Mouse (Mus musculus) intestine, postnatal 0 days (tissue): ENCODE results near the gene Gabra1. TPM values are rescaled to one million over a fixed set of nuclear protein-coding genes. Genes with fewer than 3 reads are reported as not detected.

ENCODE experiments used
- ATAC-seq: fragments of 200-750 bp; cut with Nextera tagmentation; 2 replicates; pipeline ENCODE4 v1.8.0; 2017; ENCODE audit warnings: mild to moderate bottlenecking, moderate TSS enrichment, moderate library complexity
- H3K27ac ChIP-seq: fragments of 300-500 bp; sonication (generic); 2 replicates; pipeline ENCODE4 v1.5.1; 2014; ENCODE audit warnings: mild to moderate bottlenecking, low read depth, low read length, moderate library complexity
- H3K27me3 ChIP-seq: fragments of 300-500 bp; sonication (generic); replicated peaks from 2 replicates; pipeline ENCODE4 v1.6.1; 2014; ENCODE audit warnings: low read length, mixed read lengths; ENCODE audit not compliant: control insufficient read depth, insufficient read depth
- H3K36me3 ChIP-seq: fragments of 300-500 bp; sonication (generic); 2 replicates; pipeline ENCODE4 v1.6.1; 2014; ENCODE audit warnings: mild to moderate bottlenecking, moderate library complexity; ENCODE audit not compliant: control insufficient read depth, insufficient read depth
- H3K4me1 ChIP-seq: fragments of 300-500 bp; sonication (generic); replicated peaks from 2 replicates; pipeline ENCODE4 v1.6.1; 2014; ENCODE audit warnings: antibody characterized with exemption, low read length, mixed read lengths; ENCODE audit not compliant: control insufficient read depth, insufficient read depth
- H3K4me2 ChIP-seq: fragments of 300-500 bp; sonication (generic); replicated peaks from 2 replicates; pipeline ENCODE4 v1.6.1; 2014; ENCODE audit warnings: low read depth, mild to moderate bottlenecking, moderate library complexity
- H3K4me3 ChIP-seq: fragments of 300-500 bp; sonication (generic); 2 replicates; pipeline ENCODE4 v1.5.1; 2014; ENCODE audit warnings: low read depth, low read length
- H3K9ac ChIP-seq: fragments of 300-500 bp; sonication (generic); 2 replicates; pipeline ENCODE4 v1.6.1; 2014; ENCODE audit warnings: mild to moderate bottlenecking, low read depth, low read length
- H3K9me3 ChIP-seq: fragments of 300-500 bp; sonication (generic); 2 replicates; pipeline ENCODE4 v1.6.1; 2016; ENCODE audit warnings: mixed run types; ENCODE audit not compliant: control insufficient read depth
- CTCF ChIP-seq: sonication (generic); IDR thresholded peaks from 2 replicates; pipeline ENCODE4 v1.5.1; 2016; ENCODE audit warnings: low read depth, mild to moderate bottlenecking, control low read depth, antibody characterized with exemption, moderate library complexity
- WGBS: fragments of 180-500 bp; shearing (Covaris S2); extraction: QIAGEN DNeasy Blood & Tissue Kit; methylation state at CpG from one replicate; pipeline ENCODE4 v1.1.7; 2014; 5-methylcytosine and 5-hydroxymethylcytosine counted together
- polyA plus RNA-seq: library from polyadenylated mRNA; unstranded; fragments of >200 nt; fragmentation: Nextera tagmentation; extraction: Ambion mirVana; gene quantifications from 2 replicates; pipeline ENCODE4 v1.2.1, GENCODE M21; 2015

The Gabra1 gene
- polyA plus RNA-seq, 1 experiment from 2014 or later = 1.4 TPM

- H3K36me3 ChIP-seq = no peaks in the 10 kb centered on the region
- no peaks in the 10 kb centered on the region for H3K27me3 ChIP-seq
- H3K27ac ChIP-seq = no peak overlapping the region
- H3K4me2 ChIP-seq = no peak overlapping the region
- no peak for TF ChIP-seq CTCF
- no peak overlapping the region for H3K9ac ChIP-seq
- no peak overlapping the region for H3K4me3 ChIP-seq
- ATAC-seq = no peak
- no peaks in the 10 kb centered on the region for H3K9me3 ChIP-seq
- H3K4me1 ChIP-seq = no peaks in the 10 kb centered on the region
- 93% methylated on average over 1 of the region's 1 CpGs for WGBS
Observed at GRCm38 (mm10) chr11:42116931-42117330, 65.8 kb downstream of the Gabra1 start.

- Histone ChIP-seq H3K9ac (no peak overlapping the region), H3K27ac (no peak overlapping the region), H3K4me3 (no peak overlapping the region), H3K9me3 (no peaks in the 10 kb centered on the region), H3K27me3 (no peaks in the 10 kb centered on the region), H3K4me1 (no peaks in the 10 kb centered on the region), H3K4me2 (no peak overlapping the region), H3K36me3 (no peaks in the 10 kb centered on the region)
- ATAC-seq = no peak
- 57% methylated on average over 1 of the region's 1 CpGs for WGBS
- TF ChIP-seq CTCF = no peak
Observed at GRCm38 (mm10) chr11:42110051-42110450, 72.7 kb downstream of the Gabra1 start.

- Histone ChIP-seq H3K4me2 (no peak overlapping the region), H3K9me3 (no peaks in the 10 kb centered on the region), H3K27ac (no peak overlapping the region), H3K4me3 (no peak overlapping the region), H3K9ac (no peak overlapping the region), H3K27me3 (no peaks in the 10 kb centered on the region), H3K36me3 (no peaks in the 10 kb centered on the region), H3K4me1 (no peaks in the 10 kb centered on the region)
- TF ChIP-seq CTCF = no peak
- no peak for ATAC-seq
Observed at GRCm38 (mm10) chr11:42109627-42110026, 73.1 kb downstream of the Gabra1 start.

GRCm38 (mm10) chr11:42095556-42095955 lies 87.2 kb downstream of the Gabra1 start:
- Histone ChIP-seq H3K9me3 (no peaks in the 10 kb centered on the region), H3K4me1 (no peaks in the 10 kb centered on the region), H3K36me3 (no peaks in the 10 kb centered on the region), H3K4me3 (no peak overlapping the region), H3K27me3 (no peaks in the 10 kb centered on the region), H3K27ac (no peak overlapping the region), H3K4me2 (no peak overlapping the region), H3K9ac (no peak overlapping the region)
- WGBS = 80% methylated on average over 2 of the region's 2 CpGs
- TF ChIP-seq CTCF = no peak
- no peak for ATAC-seq

Other genes with a start within 250 kb of the Gabra1 start
- 0.47 and 0.53 TPM in 2 replicates for gene Gabrg2, start 182.1 kb downstream of the Gabra1 start, polyA plus RNA-seq
- gene Gabra6, start 138.1 kb upstream of the Gabra1 start, polyA plus RNA-seq = not detected in 2 replicates
- 0.24 and 0.29 TPM in 2 replicates for gene Gabrb2, start 236.8 kb upstream of the Gabra1 start, polyA plus RNA-seq